Mouse (Mus musculus) kidney, adult 2 months (tissue): ENCODE measurements around the gene Crip1. TPM values are rescaled to one million over a fixed set of nuclear protein-coding genes. Genes with fewer than 3 reads are reported as not detected.

Experiments used
- DNase-seq: peaks from one replicate; pipeline ENCODE4 v3.0.0; 2021
- H3K27ac ChIP-seq: fragments of 200-500 bp; 2 replicates; pipeline ENCODE4 v1.5.1; 2012; ENCODE audit warnings: low read depth, low read length, control low read depth, inconsistent platforms; ENCODE audit not compliant: insufficient read depth
- H3K27me3 ChIP-seq: fragments of 200-500 bp; replicated peaks from 2 replicates; pipeline ENCODE4 v1.6.1; 2012; ENCODE audit warnings: mild to moderate bottlenecking, moderate library complexity, low read length, inconsistent platforms; ENCODE audit not compliant: control insufficient read depth, insufficient read depth
- H3K36me3 ChIP-seq: fragments of 200-500 bp; 2 replicates; pipeline ENCODE4 v1.6.1; 2012; ENCODE audit warnings: mild to moderate bottlenecking, moderate library complexity, low read length, inconsistent platforms; ENCODE audit not compliant: control insufficient read depth, insufficient read depth
- H3K4me1 ChIP-seq: fragments of 200-500 bp; 2 replicates; pipeline ENCODE4 v1.6.1; 2011; ENCODE audit warnings: low read length; ENCODE audit not compliant: control insufficient read depth, insufficient read depth
- H3K4me3 ChIP-seq: fragments of 200-500 bp; 2 replicates; pipeline ENCODE4 v1.5.1; 2011; ENCODE audit warnings: mild to moderate bottlenecking, low read depth, low read length, control low read depth; ENCODE audit not compliant: insufficient read depth
- CTCF ChIP-seq: fragments of 200-500 bp; conservative IDR thresholded peaks from 2 replicates; pipeline ENCODE4 v1.5.1; 2011; ENCODE audit warnings: low read depth, mild to moderate bottlenecking, control low read depth, low read length, moderate library complexity, mixed read lengths; ENCODE audit not compliant: insufficient read depth, insufficient read length
- POLR2A ChIP-seq: fragments of 200-500 bp; IDR thresholded peaks from one replicate; pipeline ENCODE4 v1.6.1; 2011; ENCODE audit warnings: low read depth, low read length, control low read depth
- WGBS: fragments of 180-500 bp; shearing (Covaris S2); methylation state at CpG from one replicate; pipeline ENCODE4 v1.1.7; 2018; 5-methylcytosine and 5-hydroxymethylcytosine counted together
- polyA plus RNA-seq: library from polyadenylated mRNA; depleted of rRNA; stranded (reverse); fragments of >200 nt; gene quantifications from 2 replicates; pipeline ENCODE4 v1.2.3, GENCODE M21; 2012

Gene Crip1
- polyA plus RNA-seq, 1 experiment: 229 TPM

DNA sequence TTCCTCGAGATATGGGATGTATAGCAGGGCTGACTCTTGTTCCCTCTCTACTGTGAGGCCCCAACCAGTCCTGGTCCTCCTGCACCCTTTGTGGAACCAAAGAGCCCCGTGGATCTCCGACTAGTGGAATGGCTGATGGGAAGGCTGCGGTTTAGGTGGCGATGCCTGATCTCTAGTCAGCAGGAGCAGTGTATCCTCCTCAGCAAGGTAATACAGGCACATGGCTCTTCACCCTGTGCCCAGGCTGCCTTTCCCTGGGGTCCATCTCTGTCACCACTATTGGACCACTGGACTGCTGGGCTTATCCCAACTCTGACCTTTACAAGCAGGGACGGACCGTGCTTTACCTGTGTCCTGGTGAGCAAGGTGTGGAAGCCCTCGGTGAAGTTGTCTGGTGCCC is 11.4 kb downstream of the Crip1 start:
- Histone ChIP-seq H3K4me3 (no peak overlapping the region), H3K27ac (no peak overlapping the region), H3K27me3 (no peaks in the 10 kb centered on the region), H3K36me3 (no peaks in the 10 kb centered on the region), H3K4me1 (peaks cover 6% of the 10 kb centered on the region; the same call in 1 of the 2 replicates)
- 87% methylated on average over 8 of the region's 8 CpGs for WGBS
- TF ChIP-seq POLR2A: no peak
- TF ChIP-seq CTCF: no peak
- no peak for DNase-seq

DNA sequence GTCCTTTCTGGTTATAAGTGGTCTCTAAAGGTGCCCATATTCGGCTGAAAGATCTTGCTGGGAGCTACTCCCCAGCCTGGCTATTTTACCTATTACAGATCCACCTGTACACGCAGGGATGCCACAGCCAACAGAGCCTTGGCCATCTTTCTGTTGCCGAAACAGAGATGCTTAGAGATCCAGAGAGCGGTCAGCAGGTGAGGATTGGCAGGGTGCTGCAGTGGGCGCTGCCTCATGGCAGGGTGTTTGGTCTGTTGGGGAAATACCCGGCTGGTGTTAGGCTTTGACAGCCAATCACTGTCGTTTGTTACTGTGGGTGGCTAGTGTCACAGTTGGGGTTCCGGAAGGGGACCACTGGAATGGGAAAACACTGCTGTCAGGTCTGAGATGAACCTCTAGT is 11.9 kb downstream of the Crip1 start:
- WGBS: 96% methylated on average over 8 of the region's 8 CpGs
- Histone ChIP-seq H3K4me1 (peaks cover 6% of the 10 kb centered on the region; the same call in 1 of the 2 replicates), H3K27ac (no peak overlapping the region), H3K36me3 (no peaks in the 10 kb centered on the region), H3K4me3 (no peak overlapping the region), H3K27me3 (no peaks in the 10 kb centered on the region)
- TF ChIP-seq CTCF (no peak), POLR2A (no peak)
- DNase-seq: no peak

DNA sequence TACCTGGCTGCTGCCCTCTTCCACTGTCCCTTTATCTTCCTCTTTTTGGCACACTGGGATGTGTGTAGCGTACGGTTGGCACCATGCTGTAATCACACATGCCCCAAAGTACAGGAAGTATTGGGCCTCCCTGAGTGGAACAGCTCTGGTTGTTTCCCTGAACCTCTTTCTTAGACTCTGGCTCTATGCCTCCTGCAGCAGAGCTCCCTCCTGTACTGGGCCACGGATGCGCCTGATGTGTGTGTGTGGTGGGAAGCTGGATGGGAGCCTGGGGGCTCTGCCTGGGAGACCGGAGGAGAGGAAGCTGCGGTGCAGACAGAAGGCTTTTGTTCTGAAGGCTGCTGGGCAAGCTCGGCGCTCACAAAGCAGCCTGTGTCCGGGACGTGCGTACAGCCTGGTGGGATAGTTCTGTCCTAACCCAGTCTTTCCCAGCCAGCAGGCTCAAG is 17.5 kb downstream of the Crip1 start:
- no peaks in the 10 kb centered on the region for H3K36me3 ChIP-seq
- no peak overlapping the region for H3K4me3 ChIP-seq
- H3K27me3 ChIP-seq: no peaks in the 10 kb centered on the region
- H3K27ac ChIP-seq: no peak overlapping the region
- TF ChIP-seq CTCF: no peak
- no peak for TF ChIP-seq POLR2A
- WGBS: 93% methylated on average over 11 of the region's 11 CpGs
- no peaks in the 10 kb centered on the region for H3K4me1 ChIP-seq
- no peak for DNase-seq

DNA sequence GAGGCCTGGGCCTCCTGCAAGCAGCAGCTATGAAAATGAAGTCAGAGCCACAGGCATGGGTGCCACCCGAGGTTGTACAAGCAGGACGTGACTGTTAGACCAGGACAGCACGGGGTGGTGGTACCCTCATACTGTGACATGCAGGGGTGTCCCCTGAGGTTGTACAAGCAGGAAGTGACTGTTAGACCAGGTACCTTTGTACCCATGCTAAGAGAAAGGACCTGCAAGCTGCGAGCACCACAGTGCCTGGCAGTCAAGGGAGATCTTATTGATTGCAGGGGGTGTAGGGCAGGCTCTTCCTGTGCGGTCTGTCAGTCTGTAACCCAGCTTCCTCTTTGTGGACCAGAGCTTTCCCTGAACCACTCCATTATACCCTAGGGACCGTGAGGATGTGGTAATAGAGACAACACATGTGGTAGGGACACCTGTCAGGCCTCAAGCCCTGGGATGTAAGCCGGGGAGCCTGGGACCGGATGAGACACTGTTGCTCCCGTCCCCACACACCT is 22.0 kb downstream of the Crip1 start:
- Histone ChIP-seq H3K36me3 (no peaks in the 10 kb centered on the region), H3K4me3 (no peak overlapping the region), H3K4me1 (no peaks in the 10 kb centered on the region), H3K27ac (no peak overlapping the region), H3K27me3 (no peaks in the 10 kb centered on the region)
- no peak for TF ChIP-seq CTCF
- TF ChIP-seq POLR2A: no peak
- DNase-seq: no peak
- 78% methylated on average over 9 of the region's 9 CpGs for WGBS

DNA sequence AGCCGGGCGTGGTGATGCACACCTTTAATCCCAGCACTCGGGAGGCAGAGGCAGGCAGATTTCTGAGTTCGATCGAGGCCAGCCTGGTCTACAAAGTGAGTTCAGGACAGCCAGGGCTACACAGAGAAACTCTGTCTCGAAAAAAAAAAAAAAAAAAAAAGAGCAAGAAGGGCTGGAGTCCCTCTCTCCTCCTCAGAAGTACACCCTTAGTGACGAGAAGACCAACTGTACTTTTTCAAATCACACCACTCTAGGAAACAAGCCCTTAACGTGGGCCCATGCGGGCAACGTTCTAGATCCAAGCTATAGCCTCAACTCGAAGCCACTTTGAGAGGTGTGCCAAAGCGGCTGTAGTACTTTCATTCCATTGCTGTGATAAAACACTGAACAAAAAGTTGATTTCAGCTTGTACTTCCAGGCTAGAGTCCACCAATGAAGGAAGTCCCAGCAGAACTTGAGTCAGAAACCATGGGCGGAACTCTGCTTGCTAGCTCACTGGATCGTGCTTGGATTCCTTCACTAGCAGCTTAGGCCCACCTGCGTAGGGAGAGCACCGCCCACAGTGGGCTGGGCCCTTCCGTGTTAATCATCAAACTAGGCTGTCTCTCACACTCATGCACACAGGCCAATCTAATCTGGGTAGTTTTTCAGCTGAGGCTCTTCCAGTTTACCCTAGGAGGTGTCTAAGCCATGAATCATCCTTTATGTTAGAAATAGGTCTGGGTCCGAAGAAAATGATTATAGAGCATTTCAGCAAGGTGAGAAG is 31.0 kb downstream of the Crip1 start:
- WGBS: 84% methylated on average over 18 of the region's 18 CpGs
- TF ChIP-seq CTCF (no peak), POLR2A (no peak)

DNA sequence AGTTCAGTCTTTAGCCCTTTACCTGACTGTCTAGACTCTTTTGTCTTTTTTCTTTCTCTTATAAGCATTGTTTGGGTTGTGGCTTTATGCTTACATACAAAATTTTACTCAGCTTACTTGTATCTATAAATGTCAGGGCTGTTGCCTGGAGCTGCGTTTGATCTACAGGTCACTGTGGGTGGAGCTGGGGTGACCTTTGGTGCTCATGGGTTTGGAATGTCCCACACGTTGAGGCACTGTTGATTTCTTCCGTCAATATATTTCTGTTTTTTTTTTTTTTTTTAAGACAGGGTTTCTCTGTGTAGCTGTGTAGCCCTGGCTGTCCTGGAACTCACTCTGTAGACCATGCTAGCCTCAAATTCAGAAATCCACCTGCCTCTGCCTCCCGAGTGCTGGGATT is 34.9 kb downstream of the Crip1 start:
- TF ChIP-seq CTCF: no peak
- TF ChIP-seq POLR2A: no peak
- no peak for DNase-seq
- Histone ChIP-seq H3K27ac (no peak overlapping the region), H3K27me3 (no peaks in the 10 kb centered on the region), H3K36me3 (no peaks in the 10 kb centered on the region), H3K4me3 (no peak overlapping the region), H3K4me1 (no peaks in the 10 kb centered on the region)
- WGBS: 49% methylated on average over 4 of the region's 4 CpGs

More for the DNA sequence above, 31.0 kb downstream of the Crip1 start:
- no peaks in the 10 kb centered on the region for H3K4me1 ChIP-seq
- no peak overlapping the region for H3K27ac ChIP-seq
- no peaks in the 10 kb centered on the region for H3K27me3 ChIP-seq
- H3K36me3 ChIP-seq: no peaks in the 10 kb centered on the region
- no peak for DNase-seq
- no peak overlapping the region for H3K4me3 ChIP-seq

DNA sequence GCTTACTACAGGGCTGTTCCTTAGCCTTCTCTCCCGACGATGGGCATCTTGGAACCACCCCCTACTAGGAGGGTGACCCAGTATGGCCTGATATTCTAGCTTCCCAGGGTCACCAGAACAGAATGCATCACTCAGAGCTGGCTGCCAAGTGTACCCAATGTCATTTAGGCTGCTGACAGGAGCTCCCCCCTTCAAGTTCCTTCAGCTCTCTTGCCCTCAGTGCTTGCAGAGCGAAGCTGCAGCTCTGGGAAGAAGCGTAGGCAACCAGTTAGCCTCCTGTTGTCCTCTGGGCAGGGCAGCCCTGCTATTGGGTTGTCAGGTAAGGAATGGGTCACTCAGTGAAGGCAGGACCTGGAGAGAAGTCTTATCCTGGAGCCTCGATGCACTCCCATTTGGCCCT is 38.8 kb downstream of the Crip1 start:
- WGBS: 67% methylated on average over 5 of the region's 5 CpGs
- H3K4me3 ChIP-seq: no peak overlapping the region

More for the DNA sequence above, 38.8 kb downstream of the Crip1 start:
- TF ChIP-seq CTCF (no peak), POLR2A (no peak)
- no peak overlapping the region for H3K27ac ChIP-seq
- H3K36me3 ChIP-seq: no peaks in the 10 kb centered on the region
- H3K4me1 ChIP-seq: no peaks in the 10 kb centered on the region
- DNase-seq: no peak
- H3K27me3 ChIP-seq: no peaks in the 10 kb centered on the region
